Mouse (Mus musculus) adipocyte (in vitro differentiated cells): Measurements from ENCODE around the gene Vmn2r63.
"Not testable (repeated sequence)": the region's sequence is repeated elsewhere in the genome, so short reads cannot be mapped to it uniquely, and the experiment has no call there.

Experiments used
- DNase-seq: peaks from one replicate; pipeline ENCODE4 v3.0.0-alpha.2; 2016; ENCODE audit warnings: low spot score

The Vmn2r63 gene

GRCm38 (mm10) chr7:42933722-42934121 is at the start of gene Vmn2r63:
TSS of gene Vmn2r63 (minus strand) at chr7:42933822.
- DNase-seq = not testable (repeated sequence)

- DNase-seq = no peak
Measured at GRCm38 (mm10) chr7:42980739-42981138, 47.1 kb upstream of the Vmn2r63 start.

GRCm38 (mm10) chr7:42980098-42980497 is 46.5 kb upstream of the Vmn2r63 start:
- DNase-seq = no peak

- DNase-seq = no peak
Measured at GRCm38 (mm10) chr7:42965246-42965645, 31.6 kb upstream of the Vmn2r63 start.

GRCm38 (mm10) chr7:42898067-42898466 is 35.6 kb downstream of the Vmn2r63 start:
- DNase-seq = not testable (repeated sequence)

- DNase-seq = no peak
Measured at GRCm38 (mm10) chr7:42878090-42878489, 55.5 kb downstream of the Vmn2r63 start.

- DNase-seq = not testable (repeated sequence)
Measured at GRCm38 (mm10) chr7:42866801-42867458, 66.7 kb downstream of the Vmn2r63 start, which contains the start of gene Gm2381. TSS of gene Gm2381 (minus strand) at chr7:42867234.
